Mouse (Mus musculus): ENCODE measurements at regions not wholly inside any gene's neighbourhood (a gene's known extent, or its start where the extent isn't known, plus 50 kb on each side); places are given as distances from the start of the nearest gene placed in this dataset.

DNA sequence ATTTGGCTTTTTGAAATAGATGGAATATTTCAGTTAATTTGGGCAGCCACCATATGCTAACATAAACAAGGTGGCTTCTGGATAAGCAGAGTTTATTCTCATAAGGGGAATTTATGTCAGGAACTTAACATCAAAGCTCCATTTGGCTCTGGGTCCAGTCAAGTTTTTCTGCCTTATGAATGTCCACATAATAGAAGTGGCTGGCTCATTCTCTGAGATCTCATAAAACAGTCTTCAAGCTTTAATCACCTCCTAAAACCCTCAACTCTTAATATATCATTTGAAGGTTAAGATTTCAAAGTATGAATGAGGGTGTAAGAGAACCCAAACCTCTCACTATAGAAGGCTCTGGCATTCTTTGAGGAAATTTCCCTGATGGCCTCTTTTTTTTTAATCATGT is 1361.0 kb downstream of the Efna5 start:
- Histone ChIP-seq H3K27ac (ENCODE audit: low read depth, low read length) (no peak overlapping the region), H3K9me3 (ENCODE audit: control insufficient read depth, low read length) (no peaks in the 10 kb centered on the region), H3K4me3 (ENCODE audit: low read length) (no peak overlapping the region), H3K36me3 (ENCODE audit: control insufficient read depth, insufficient read depth, low read length) (no peaks in the 10 kb centered on the region), H3K9ac (ENCODE audit: low read depth, low read length) (no peak overlapping the region), H3K4me1 (ENCODE audit: control insufficient read depth, insufficient read depth, low read length) (no peaks in the 10 kb centered on the region), H3K27me3 (ENCODE audit: control insufficient read depth, insufficient read depth, low read length) (no peaks in the 10 kb centered on the region), H3K4me2 (replicated peaks; ENCODE audit: low read depth, low read length) (no peak overlapping the region)
- ATAC-seq (ENCODE audit: low FRiP score, low TSS enrichment): no peak

DNA sequence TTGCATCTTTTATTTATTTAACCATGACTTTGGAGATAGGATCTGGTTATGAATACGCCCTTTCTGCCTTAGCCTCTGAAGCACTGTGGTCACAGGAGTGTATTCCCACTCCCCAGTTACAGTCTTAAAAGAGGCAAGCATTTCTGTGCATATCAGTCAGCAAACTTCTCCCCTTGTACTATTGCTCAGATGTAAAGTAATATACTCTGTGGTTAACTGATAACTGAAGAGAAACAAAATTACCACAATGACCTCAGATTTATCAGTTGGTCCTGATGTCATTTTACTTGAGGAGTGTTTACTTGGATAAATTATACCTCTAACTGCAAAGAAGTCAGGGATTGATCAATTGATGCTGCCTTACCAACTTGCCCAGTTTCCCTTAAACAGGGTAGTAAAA is 1366.1 kb downstream of the Efna5 start:
- WGBS: 87% methylated on average over 1 of the region's 1 CpGs
- Histone ChIP-seq H3K4me1 (ENCODE audit: control insufficient read depth, insufficient read depth, low read length) (no peaks in the 10 kb centered on the region), H3K27ac (ENCODE audit: low read depth, low read length) (no peak overlapping the region), H3K27me3 (ENCODE audit: control insufficient read depth, insufficient read depth, low read length) (no peaks in the 10 kb centered on the region), H3K4me3 (ENCODE audit: low read length) (no peak overlapping the region), H3K36me3 (ENCODE audit: control insufficient read depth, insufficient read depth, low read length) (no peaks in the 10 kb centered on the region), H3K4me2 (replicated peaks; ENCODE audit: low read depth, low read length) (no peak overlapping the region), H3K9me3 (ENCODE audit: control insufficient read depth, low read length) (no peaks in the 10 kb centered on the region), H3K9ac (ENCODE audit: low read depth, low read length) (no peak overlapping the region)
- ATAC-seq (ENCODE audit: low FRiP score, low TSS enrichment): no peak

GRCm38 (mm10) chr17:61513433-61513832 is 1367.7 kb downstream of the Efna5 start:
- no peak for ATAC-seq (ENCODE audit: low FRiP score, low TSS enrichment)
- H3K36me3 ChIP-seq (ENCODE audit: control insufficient read depth, insufficient read depth, low read length): no peaks in the 10 kb centered on the region
- no peaks in the 10 kb centered on the region for H3K4me1 ChIP-seq (ENCODE audit: control insufficient read depth, insufficient read depth, low read length)
- H3K4me2 ChIP-seq (replicated peaks; ENCODE audit: low read depth, low read length): no peak overlapping the region
- H3K9me3 ChIP-seq (ENCODE audit: control insufficient read depth, low read length): no peaks in the 10 kb centered on the region
- H3K27ac ChIP-seq (ENCODE audit: low read depth, low read length): no peak overlapping the region
- H3K27me3 ChIP-seq (ENCODE audit: control insufficient read depth, insufficient read depth, low read length): no peaks in the 10 kb centered on the region
- no peak overlapping the region for H3K4me3 ChIP-seq (ENCODE audit: low read length)
- no peak overlapping the region for H3K9ac ChIP-seq (ENCODE audit: low read depth, low read length)
- 61% methylated on average over 4 of the region's 4 CpGs for WGBS

GRCm38 (mm10) chr17:61495261-61495660 is 1385.9 kb downstream of the Efna5 start:
- Histone ChIP-seq H3K27me3 (ENCODE audit: control insufficient read depth, insufficient read depth, low read length) (no peaks in the 10 kb centered on the region), H3K4me2 (replicated peaks; ENCODE audit: low read depth, low read length) (no peak overlapping the region), H3K4me1 (ENCODE audit: control insufficient read depth, insufficient read depth, low read length) (no peaks in the 10 kb centered on the region), H3K9me3 (ENCODE audit: control insufficient read depth, low read length) (no peaks in the 10 kb centered on the region), H3K27ac (ENCODE audit: low read depth, low read length) (no peak overlapping the region), H3K9ac (ENCODE audit: low read depth, low read length) (no peak overlapping the region), H3K36me3 (ENCODE audit: control insufficient read depth, insufficient read depth, low read length) (no peaks in the 10 kb centered on the region), H3K4me3 (ENCODE audit: low read length) (no peak overlapping the region)
- 43% methylated on average over 3 of the region's 3 CpGs for WGBS
- ATAC-seq (ENCODE audit: low FRiP score, low TSS enrichment): no peak

DNA sequence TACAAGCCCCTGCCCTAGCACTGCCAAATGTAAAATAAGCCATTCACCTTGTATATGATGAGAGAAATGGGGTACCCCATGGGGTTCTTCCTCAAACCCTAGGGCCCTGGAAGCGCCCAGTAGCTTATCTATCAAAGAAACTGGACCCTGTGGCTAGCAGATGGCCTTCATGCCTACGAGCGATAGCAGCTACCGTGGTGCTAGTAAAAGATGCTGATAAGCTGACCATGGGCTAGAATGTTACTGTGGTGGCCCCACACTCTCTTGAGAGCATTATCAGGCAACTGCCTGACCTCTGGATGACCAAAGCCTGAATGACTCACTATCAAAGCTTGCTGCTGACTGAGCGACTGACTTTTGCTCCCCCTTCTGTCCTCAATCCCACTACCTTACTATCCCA is 1403.7 kb downstream of the Efna5 start:
- Histone ChIP-seq H3K9ac (ENCODE audit: low read depth, low read length) (no peak overlapping the region), H3K27ac (ENCODE audit: low read depth, low read length) (no peak overlapping the region), H3K36me3 (ENCODE audit: control insufficient read depth, insufficient read depth, low read length) (no peaks in the 10 kb centered on the region), H3K4me1 (ENCODE audit: control insufficient read depth, insufficient read depth, low read length) (no peaks in the 10 kb centered on the region), H3K4me3 (ENCODE audit: low read length) (no peak overlapping the region), H3K4me2 (replicated peaks; ENCODE audit: low read depth, low read length) (no peak overlapping the region), H3K9me3 (ENCODE audit: control insufficient read depth, low read length) (peaks cover 25% of the 10 kb centered on the region), H3K27me3 (ENCODE audit: control insufficient read depth, insufficient read depth, low read length) (no peaks in the 10 kb centered on the region)
- ATAC-seq (ENCODE audit: low FRiP score, low TSS enrichment): no peak
- 95% methylated on average over 5 of the region's 5 CpGs for WGBS

GRCm38 (mm10) chr17:61474405-61474804 is 1406.7 kb downstream of the Efna5 start:
- H3K9me3 ChIP-seq (ENCODE audit: control insufficient read depth, low read length): peaks cover 7% of the 10 kb centered on the region; the same call in 1 of the 2 replicates
- no peaks in the 10 kb centered on the region for H3K4me1 ChIP-seq (ENCODE audit: control insufficient read depth, insufficient read depth, low read length)
- no peaks in the 10 kb centered on the region for H3K27me3 ChIP-seq (ENCODE audit: control insufficient read depth, insufficient read depth, low read length)
- H3K4me3 ChIP-seq (ENCODE audit: low read length): no peak overlapping the region
- H3K4me2 ChIP-seq (replicated peaks; ENCODE audit: low read depth, low read length): no peak overlapping the region
- H3K36me3 ChIP-seq (ENCODE audit: control insufficient read depth, insufficient read depth, low read length): no peaks in the 10 kb centered on the region
- ATAC-seq (ENCODE audit: low FRiP score, low TSS enrichment): no peak
- WGBS: 70% methylated on average over 11 of the region's 11 CpGs
- no peak overlapping the region for H3K9ac ChIP-seq (ENCODE audit: low read depth, low read length)
- H3K27ac ChIP-seq (ENCODE audit: low read depth, low read length): no peak overlapping the region

DNA sequence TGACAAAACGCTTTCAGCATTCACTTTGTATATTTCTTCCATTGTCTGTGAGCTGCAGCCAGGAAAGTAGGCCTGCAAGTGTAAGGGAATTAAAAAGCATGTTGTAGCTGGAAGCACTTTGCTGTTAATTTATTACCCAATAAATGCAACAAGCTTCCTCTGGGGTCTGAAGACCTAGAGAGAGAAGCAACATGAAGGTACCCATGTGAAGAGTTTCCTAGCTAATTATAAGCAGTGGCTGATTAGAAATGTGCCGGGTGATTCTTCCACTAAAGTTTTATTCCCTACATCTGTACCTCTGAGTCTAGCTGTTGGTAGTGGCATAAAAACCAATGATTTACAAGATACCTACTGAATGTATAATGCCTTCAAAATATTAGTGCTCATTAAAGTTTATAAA is 1428.2 kb downstream of the Efna5 start:
- H3K9ac ChIP-seq (ENCODE audit: low read depth, low read length): no peak overlapping the region
- ATAC-seq (ENCODE audit: low FRiP score, low TSS enrichment): no peak
- no peak overlapping the region for H3K4me3 ChIP-seq (ENCODE audit: low read length)
- no peaks in the 10 kb centered on the region for H3K27me3 ChIP-seq (ENCODE audit: control insufficient read depth, insufficient read depth, low read length)
- WGBS: 58% methylated on average over 2 of the region's 2 CpGs
- H3K4me1 ChIP-seq (ENCODE audit: control insufficient read depth, insufficient read depth, low read length): no peaks in the 10 kb centered on the region
- no peak overlapping the region for H3K27ac ChIP-seq (ENCODE audit: low read depth, low read length)
- H3K9me3 ChIP-seq (ENCODE audit: control insufficient read depth, low read length): no peaks in the 10 kb centered on the region
- H3K4me2 ChIP-seq (replicated peaks; ENCODE audit: low read depth, low read length): no peak overlapping the region
- no peaks in the 10 kb centered on the region for H3K36me3 ChIP-seq (ENCODE audit: control insufficient read depth, insufficient read depth, low read length)

DNA sequence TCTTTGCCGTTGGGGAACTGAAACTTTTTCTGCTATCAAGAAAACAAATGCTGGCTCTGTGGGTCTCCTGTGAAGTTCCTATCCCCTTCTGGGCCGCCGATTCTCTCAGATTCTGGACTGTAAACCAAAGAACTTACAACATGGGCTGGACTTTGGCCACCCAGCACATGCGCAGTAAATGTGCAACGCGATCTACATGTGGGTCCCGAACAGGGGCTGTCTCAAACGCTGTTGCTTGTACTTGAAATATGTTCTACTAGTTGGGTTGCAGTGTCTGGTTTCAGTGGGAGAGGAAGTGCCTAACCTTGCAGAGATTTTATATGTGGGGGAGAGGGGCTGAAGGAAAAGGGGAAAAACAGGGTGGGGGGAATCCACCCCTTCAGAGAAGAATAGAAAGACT is 1454.3 kb downstream of the Efna5 start:
- Histone ChIP-seq H3K36me3 (ENCODE audit: control insufficient read depth, insufficient read depth, low read length) (no peaks in the 10 kb centered on the region), H3K27me3 (ENCODE audit: control insufficient read depth, insufficient read depth, low read length) (no peaks in the 10 kb centered on the region), H3K4me2 (replicated peaks; ENCODE audit: low read depth, low read length) (no peak overlapping the region), H3K4me1 (ENCODE audit: control insufficient read depth, insufficient read depth, low read length) (no peaks in the 10 kb centered on the region), H3K9ac (ENCODE audit: low read depth, low read length) (no peak overlapping the region), H3K4me3 (ENCODE audit: low read length) (no peak overlapping the region), H3K9me3 (ENCODE audit: control insufficient read depth, low read length) (no peaks in the 10 kb centered on the region), H3K27ac (ENCODE audit: low read depth, low read length) (no peak overlapping the region)
- ATAC-seq (ENCODE audit: low FRiP score, low TSS enrichment): peak; percentile 69; the same call in 1 of the 2 replicates
- WGBS: 36% methylated on average over 8 of the region's 8 CpGs

All from kidney, embryonic 14.5 days (tissue).